Mouse (Mus musculus) large intestine, adult 2 months (tissue): ENCODE measurements at regions not wholly inside any gene's neighbourhood (a gene's known extent, or its start where the extent isn't known, plus 50 kb on each side); places are given as distances from the start of the nearest gene placed in this dataset.
"Not testable (repeated sequence)": the region's sequence is repeated elsewhere in the genome, so short reads cannot be mapped to it uniquely, and the experiment has no call there.

Source experiments
- DNase-seq: peaks from one replicate; pipeline ENCODE4 v3.0.0-alpha.2; 2012; ENCODE audit warnings: low read depth, low spot score
- WGBS: fragments of 180-500 bp; shearing (Covaris S2); methylation state at CpG from one replicate; pipeline ENCODE4 v1.1.7; 2018; 5-methylcytosine and 5-hydroxymethylcytosine counted together

DNA sequence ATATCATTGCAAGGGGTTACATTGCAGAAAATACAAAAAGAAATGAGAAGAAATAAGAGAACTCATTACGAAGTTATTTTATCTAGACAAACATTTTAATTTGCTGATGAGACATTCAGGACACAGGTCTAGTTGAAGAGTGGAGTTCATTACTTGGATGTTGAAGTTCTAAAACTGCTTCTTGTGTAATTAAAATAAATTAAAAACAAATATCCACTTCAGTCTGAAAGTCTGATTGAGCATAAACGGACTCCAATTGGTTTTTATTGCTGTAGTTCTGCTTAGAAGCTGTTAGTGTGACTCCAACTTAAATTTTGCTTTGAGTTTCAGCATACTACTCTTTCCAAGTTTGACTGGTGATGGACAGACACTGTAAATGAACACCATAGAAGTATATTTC, 238.3 kb downstream of the Mef2c start:
- DNase-seq: no peak
- 55% methylated on average over 2 of the region's 2 CpGs for WGBS

DNA sequence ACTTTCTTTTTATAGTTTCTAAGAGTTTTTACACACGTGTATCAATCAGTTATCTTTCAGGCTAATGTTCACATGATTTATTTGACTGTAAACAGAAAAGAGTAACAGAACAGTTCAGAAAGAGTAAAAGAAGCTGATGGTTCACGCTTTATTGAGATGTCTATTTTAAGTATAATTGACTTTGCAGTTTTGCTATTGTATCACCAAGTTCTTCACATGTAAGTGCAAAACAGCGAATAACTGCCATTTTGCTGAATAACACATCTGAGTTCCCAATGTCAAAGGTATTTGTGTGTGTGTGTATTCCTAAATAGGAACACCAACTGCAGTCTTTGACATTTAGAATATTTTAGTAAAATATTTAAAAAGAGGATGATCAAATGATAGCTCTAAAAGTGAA, 238.7 kb downstream of the Mef2c start:
- whole genome bisulfite sequencing: 54% methylated on average over 3 of the region's 3 CpGs
- DNase-seq: no peak

DNA sequence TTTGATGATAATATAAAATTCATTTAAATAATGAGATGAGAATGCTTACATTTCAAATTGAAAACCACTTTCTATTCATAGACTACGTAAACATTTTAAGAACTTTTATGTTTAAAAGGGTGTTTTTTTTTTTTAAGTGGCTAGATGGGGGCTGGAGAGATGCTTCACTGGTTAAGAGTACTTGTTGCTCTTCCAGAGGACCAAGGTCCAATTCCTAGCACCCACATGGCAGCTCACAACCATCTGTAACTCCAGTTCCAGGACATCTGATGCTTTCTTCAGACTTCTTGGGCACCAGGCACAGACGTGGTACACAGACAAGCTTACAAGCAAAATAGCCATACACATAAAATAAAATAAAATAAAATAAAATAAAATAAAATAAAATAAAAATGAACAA, 239.5 kb downstream of the Mef2c start:
- 86% methylated on average over 2 of the region's 2 CpGs for WGBS
- DNase-seq: no peak

DNA sequence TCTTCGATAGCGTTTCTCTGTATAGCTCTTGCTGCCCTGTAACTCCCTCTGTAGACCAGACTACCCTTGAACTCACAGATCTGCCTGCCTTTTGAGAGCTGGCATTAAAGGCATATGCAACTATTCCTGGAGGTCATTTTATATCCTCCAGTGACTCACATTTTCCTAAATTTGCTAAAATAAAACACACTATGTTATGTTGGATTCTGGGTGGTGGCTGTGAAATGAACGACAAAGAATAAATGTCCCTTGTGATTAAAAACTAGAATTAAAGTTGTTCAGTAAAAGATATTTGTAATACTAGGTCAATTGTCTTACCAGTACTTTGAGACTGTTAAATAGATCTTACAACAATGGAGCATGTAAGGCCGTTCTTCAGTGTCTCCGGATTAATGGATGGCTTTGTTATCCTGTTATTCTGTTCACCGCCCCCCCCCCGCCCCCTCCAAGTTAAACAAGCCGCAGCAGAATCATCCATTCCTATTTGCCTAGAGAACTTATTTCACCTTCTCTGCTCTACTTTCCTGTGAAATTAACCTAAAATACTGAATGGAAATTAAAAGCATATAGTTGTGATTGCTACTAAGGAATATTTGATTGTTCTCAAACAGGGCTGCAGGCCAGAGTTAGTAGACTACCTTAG, 240.4 kb downstream of the Mef2c start:
- WGBS: 52% methylated on average over 8 of the region's 8 CpGs
- DNase-seq: no peak

DNA sequence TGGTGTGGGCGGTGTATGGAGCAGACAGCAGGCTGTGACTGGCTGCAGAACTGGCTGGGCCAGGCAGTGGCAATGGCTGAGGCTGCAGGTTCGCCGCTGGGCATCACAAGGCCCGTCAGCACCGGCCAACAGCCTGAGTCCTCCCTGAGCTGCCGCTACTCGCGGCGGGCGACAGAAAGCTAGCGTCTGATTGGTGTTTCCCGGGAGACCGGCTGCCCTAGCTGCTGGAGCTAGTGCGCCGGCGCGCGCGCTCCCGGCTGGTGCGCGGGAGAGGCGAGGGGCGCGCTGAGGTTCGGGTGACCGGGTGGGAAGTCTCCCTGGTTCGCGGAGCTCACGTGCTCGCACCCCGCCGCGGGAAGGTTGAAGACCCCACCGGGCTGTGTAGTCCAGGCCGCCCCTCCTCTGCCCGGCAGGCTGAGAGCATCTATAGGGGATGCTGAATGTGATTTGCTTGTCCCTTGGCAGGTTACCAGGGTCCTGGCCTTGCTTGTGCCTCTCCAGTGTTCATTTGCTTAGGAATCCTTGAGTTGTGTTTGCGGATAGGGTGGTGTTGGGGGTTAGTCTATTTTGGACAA, 241.2 kb downstream of the Mef2c start:
- 4% methylated on average over 38 of the region's 38 CpGs for WGBS
- DNase-seq: no peak

DNA sequence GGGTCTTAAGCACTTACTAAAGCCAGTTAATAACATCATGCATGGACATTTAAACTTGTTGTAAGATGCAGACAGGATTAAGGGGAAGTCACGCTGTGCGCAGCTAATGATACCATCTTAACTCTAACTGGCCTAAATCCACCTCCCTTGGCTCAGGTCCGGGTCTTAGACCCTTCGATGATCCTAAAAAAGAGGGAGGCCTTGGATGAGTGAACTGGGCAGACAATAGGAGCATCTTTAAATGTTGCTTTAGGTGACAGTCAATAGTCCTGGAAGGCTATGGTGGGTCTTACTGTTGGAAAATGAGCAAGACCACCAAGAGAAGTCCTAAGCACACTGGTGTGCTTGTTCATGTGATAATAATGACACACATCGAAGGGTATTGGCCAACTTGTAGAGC, 242.1 kb downstream of the Mef2c start:
- DNase-seq: no peak
- 82% methylated on average over 5 of the region's 5 CpGs for WGBS

DNA sequence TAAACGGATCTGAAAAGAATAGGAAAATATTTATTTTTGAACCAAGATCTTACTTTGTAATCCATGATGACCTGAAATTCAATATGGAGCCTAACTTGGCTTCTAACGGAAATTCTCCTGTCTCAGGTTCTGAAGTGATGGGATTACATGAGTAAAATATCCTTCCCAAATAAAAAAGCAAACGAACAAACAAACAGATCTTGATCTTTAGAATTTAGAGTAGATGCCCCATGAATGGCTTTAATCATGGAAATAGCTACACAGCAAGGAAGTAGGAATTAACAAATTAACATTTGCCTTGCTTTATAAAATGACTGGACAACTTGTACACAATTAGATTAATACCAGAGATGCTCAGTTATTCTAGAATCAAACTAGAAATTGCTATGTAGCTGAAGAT, 243.8 kb downstream of the Mef2c start:
- no peak for DNase-seq
- 67% methylated on average over 3 of the region's 3 CpGs for WGBS

DNA sequence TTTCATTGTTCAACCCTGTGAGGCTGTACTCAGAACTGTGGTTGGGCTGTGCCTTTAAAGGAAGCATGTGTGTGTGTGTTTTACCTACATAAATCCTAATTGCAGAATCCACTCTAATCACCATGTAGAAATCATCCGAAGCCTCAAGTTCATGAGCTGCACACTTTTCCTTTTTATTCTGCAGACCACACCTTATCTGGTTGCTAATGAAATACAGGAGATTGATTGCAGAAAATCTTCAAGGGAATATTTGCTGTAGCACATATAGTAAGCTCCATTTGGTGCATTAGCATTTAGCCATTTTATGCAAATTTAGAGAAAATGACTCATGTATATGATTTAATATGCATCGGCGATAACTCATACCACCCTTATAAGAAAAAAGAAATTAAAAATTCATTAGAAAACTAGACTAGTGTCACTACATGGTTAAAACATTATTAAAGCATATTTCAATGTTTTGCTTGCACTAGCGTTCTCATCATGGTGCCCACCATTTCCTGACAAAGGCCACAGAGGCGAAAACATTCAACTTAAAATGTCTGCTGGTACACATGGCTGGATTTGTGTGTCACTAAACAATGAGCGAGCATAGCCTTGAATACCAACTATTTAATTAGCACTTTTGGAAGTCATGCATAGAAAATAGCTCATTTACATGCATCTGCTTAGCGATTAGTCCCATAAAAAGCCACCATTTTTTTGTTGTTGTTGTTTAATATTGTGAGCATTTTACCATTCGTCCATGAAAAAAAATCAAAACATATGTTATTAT, 245.7 kb downstream of the Mef2c start:
- DNase-seq: no peak
- WGBS: 75% methylated on average over 8 of the region's 8 CpGs

DNA sequence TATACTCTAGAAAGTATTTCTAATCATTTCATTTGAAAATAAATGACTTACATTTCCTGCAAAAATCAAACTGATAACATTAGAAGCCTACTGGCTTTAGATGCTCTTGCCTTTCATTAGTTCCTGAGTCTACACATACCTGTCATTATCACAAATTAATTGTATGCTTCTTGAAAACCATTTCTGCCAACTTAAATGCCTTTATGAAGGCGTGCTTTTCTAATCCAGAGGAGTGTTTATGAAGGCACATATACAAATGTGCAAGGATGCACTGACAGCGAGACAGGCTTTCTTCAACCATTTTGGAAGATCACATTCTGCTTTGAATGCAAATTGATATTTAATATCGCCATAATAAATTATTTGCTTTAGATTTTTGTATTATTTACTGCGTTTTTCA, 246.6 kb downstream of the Mef2c start:
- WGBS: 57% methylated on average over 4 of the region's 4 CpGs
- no peak for DNase-seq

DNA sequence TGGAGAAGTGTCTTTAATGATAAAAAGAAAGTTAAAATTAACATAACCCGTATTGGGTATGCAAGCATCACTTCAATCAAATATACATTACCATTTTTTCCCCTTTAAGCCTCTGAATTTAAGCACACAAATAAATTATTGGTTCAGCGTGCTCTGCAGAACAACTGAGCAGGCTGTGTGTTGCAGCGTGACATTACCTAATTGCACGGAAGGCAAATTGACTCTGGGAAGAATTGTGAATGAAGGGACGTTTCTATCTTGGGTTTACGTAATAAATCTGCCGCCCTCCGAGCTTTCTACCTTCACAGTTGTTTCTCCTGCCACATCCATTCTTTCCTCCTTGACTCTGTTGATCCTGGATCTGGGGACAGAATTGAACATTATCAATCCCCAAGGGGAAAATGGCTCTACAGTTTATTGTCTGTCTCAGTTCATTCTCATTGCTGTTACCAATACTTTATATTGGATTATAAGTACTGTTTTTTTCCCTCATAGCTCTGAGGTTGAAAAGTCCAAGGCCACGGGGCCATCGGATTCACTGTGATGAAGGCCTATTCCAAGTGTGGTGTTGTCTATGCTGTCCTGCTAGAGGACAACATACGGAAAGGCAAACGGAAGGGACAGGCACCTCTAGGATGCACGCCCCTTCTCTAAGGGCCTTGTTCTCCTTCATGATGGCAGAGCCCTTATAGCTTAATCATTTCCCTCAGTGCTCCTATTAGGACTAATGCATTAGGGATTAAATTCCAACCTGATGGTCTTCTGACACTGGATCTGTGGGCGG, 256.7 kb downstream of the Mef2c start:
- no peak for DNase-seq
- 80% methylated on average over 14 of the region's 14 CpGs for WGBS

DNA sequence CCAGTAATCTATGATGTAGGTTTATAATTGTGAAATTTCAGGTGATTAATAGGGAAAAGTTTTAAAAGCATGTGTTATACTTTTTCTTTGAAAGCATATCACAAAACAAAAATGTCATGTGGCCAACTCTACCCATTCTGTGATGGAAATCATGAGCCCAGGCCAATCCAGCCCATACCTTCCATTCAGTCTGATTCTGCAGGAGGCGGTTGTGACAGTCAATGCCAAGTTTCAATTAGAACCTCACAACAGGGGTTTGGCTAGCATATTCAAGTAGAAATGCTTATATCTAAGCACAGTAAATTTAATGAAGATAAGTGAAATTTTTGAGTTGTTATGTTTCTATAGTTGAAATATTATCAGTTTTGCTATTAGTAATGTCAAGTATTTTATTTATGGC, 258.6 kb downstream of the Mef2c start:
- 82% methylated on average over 1 of the region's 1 CpGs for WGBS
- no peak for DNase-seq

DNA sequence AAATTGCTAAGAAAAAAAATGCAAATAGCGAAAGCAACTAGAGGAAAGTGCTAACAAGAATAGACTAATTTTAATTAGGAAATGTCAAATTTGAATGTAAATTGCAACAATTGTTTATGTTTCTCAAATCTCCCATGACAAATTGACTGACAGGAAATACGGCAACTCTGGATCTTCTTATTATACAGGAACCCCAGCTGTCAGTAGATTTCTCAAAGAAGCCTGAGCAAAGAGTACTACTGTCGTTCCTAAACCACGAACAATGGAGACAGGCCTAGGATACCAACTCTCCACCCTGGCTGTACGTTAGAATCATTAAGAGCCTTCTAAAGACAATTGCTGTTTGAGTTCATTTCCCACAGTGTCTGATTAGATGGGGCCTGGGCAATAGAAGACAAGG, 259.5 kb downstream of the Mef2c start:
- DNase-seq: not testable (repeated sequence)
- 60% methylated on average over 5 of the region's 5 CpGs for WGBS

DNA sequence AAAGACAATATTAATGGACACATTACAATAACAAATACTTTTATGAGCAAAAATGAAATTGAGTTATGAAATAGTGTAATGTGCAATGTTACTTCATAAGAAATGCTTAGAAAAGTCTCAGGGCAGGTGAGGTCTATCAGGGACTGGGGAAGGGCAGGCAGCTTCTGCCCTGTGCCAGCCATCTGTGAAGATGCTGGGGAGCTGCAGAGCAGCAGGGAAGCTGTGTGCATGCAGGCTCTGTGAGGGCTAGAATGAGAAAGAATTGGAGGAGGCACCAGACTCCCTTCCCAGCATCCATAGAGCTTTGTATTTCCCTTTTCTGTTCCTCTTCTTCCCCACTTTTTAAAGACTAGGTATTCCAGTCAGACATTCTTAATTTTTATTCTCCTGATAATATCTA, 281.8 kb downstream of the Mef2c start:
- DNase-seq: no peak

DNA sequence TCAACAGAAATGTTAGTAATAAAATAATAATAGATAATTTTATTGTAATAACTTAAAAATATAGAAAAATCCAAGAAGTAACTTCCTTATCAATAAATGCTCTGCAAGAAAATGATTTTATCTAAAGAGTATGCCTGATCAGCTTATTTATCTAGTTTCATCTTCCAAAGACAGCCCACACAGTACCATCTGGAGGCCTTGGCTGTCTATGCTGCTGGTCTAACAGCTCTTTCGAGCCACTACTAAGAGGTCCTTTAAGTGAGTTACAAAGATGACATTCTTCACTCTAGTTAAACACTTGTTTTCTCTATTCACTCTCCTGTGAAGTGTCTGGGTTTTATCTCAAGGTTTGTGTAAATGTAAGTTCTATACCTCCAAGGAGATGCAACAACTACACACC, 305.7 kb downstream of the Mef2c start:
- 58% methylated on average over 1 of the region's 1 CpGs for WGBS
- DNase-seq: no peak

DNA sequence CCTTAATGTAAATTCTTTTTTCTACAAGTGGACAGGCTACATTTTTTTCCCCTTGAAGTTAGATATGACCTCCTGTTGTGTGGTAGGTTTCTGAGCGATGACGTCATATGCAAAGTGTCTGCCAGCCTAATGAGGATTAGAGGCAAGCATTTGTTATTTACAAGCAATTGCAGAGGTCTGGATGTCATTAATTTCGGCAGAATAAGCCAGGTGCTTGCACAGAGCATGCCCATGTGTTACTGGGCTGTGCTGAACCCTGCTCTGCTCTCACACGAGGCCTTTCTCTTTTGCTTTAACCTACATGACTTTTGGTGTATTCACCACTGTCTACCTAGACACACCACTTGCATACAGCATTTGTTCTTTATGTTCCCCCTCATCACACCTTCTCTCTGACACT, 316.5 kb downstream of the Mef2c start:
- WGBS: 36% methylated on average over 4 of the region's 4 CpGs

DNA sequence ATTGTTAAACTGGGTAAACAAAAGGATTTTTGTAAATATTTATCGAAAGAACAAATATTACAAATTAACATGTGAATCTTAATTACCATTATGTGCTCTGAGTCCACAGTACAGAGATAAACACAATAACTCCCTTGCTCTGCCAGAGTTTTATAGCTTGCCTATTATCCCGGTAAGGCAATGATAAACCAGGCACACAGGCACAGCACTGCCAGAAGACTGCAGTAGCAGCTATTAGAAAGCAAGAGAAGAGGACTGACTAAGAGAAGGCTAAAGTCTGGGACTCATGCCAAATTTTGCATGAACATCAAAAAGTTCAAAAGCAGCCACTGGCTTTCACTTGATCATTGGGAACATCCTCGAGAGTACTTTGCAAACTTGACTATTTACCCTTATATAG, 316.9 kb downstream of the Mef2c start:
- DNase-seq: no peak
- 27% methylated on average over 3 of the region's 3 CpGs for WGBS

More for the DNA sequence above, 316.5 kb downstream of the Mef2c start:
- DNase-seq: no peak

DNA sequence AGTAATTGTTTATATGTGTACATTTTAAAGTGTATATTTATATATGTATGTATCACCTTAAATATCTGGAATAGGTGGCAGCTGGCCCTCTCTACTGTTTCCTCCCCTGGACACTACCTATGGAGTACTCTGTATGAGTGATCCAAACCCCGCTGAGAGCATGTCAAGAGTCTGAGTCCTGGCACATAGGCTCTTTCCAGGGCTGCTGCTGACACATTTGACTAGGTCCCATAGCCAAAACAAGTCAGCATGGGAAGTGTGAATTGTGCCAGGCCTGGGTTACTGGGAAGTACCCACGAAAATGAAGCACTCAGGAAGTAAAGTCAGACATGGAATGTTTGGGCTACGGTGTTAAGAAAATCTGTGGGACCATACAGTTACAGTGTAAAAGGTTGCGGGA, 321.1 kb downstream of the Mef2c start:
- 71% methylated on average over 4 of the region's 4 CpGs for WGBS
- no peak for DNase-seq

DNA sequence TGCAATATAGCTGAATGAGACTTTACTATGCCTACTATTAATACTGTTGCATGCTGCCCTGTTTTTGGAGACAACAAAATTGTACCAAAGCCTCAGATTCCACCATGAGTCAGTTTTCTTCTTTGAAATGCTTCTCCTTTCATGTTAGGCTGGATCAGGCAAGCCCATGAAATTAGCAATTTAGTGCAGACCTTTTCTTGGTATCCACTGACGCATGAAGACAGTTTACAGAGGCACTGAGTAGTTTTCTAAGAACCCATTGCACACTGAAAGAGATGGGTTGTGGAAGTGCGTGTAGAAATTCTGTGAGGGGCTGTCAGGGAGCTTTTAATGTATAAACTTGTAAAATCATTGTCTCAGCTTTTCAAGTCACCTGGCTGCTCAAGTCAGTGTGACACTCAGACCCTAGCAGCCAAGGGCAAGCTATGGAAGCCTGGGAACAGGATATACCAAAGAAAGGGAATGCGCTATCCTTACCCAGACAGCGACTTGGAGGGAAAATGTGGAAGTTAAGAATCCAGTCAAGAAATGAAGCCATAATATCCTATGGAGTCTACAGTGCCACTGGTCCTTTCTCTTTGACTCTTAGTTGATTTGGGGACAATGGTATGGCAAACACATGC, 323.1 kb downstream of the Mef2c start:
- 68% methylated on average over 4 of the region's 4 CpGs for WGBS

DNA sequence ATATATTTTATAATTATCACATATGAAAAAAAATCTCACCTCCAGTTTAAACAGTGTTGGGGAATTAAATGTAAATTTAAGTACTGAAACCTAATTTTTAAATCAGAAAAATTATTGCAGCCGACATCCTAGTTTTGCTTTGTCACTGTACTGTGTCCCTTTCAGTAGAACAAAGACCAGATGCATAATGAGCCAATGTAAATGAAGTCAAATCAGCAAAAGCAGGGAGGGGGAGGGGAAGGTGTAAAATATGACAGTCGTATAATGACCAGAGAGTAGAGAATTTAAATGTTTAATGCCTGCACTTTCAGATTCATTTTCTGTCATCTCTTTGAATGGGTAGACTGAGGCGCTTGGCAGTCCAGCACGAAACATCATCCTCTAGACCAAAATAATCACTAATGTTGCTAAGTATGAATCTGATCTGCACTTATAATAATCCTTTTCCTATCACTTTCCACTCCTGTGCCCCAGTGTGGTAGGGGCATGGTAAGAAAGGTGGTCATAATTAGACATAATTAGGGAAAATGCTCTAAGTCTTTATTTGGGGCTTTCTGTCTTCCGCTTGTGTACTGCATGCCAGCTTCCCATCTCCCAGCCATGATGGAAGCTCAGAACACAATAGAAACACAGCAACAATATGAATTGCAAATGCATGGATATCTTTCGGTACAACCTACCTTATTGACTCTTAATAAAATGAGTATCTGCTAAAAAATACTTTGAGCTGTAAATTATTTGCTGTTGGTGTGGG, 356.0 kb upstream of the Tmem161b start:
- no peak for DNase-seq
- WGBS: 86% methylated on average over 6 of the region's 6 CpGs

More for the DNA sequence above, 323.1 kb downstream of the Mef2c start:
- DNase-seq: no peak
